Mouse (Mus musculus) lung, embryonic 14.5 days (tissue): ENCODE results near the gene Ccl22. TPM values are rescaled to one million over a fixed set of nuclear protein-coding genes. Genes with fewer than 3 reads are reported as not detected.

Source experiments
- ATAC-seq: fragments of 200-750 bp; cut with Nextera tagmentation; 2 replicates; pipeline ENCODE4 v1.8.0; 2017; ENCODE audit warnings: mild to moderate bottlenecking, moderate TSS enrichment, moderate library complexity; ENCODE audit not compliant: insufficient read depth
- DNase-seq: peaks from one replicate; pipeline ENCODE4 v3.0.0-alpha.2; 2015
- H3K27ac ChIP-seq: fragments of 300-500 bp; sonication (generic); 2 replicates; pipeline ENCODE4 v1.5.1; 2014; ENCODE audit warnings: low read depth, mild to moderate bottlenecking, moderate library complexity
- H3K27me3 ChIP-seq: fragments of 300-500 bp; sonication (generic); 2 replicates; pipeline ENCODE4 v1.6.1; 2014; ENCODE audit warnings: low read length, control low read depth; ENCODE audit not compliant: insufficient read depth
- H3K36me3 ChIP-seq: fragments of 300-500 bp; sonication (generic); 2 replicates; pipeline ENCODE4 v1.6.1; 2014; ENCODE audit warnings: control low read depth; ENCODE audit not compliant: insufficient read depth
- H3K4me1 ChIP-seq: fragments of 300-500 bp; sonication (generic); 2 replicates; pipeline ENCODE4 v1.6.1; 2014; ENCODE audit warnings: antibody characterized with exemption, control low read depth; ENCODE audit not compliant: insufficient read depth
- H3K4me2 ChIP-seq: fragments of 300-500 bp; sonication (generic); 2 replicates; pipeline ENCODE4 v1.6.1; 2014; ENCODE audit warnings: mild to moderate bottlenecking
- H3K4me3 ChIP-seq: fragments of 300-500 bp; sonication (generic); 2 replicates; pipeline ENCODE4 v1.5.1; 2014; ENCODE audit warnings: low read depth, low read length
- H3K9ac ChIP-seq: fragments of 300-500 bp; sonication (generic); 2 replicates; pipeline ENCODE4 v1.6.1; 2014
- H3K9me3 ChIP-seq: fragments of 300-500 bp; sonication (generic); 2 replicates; pipeline ENCODE4 v1.6.1; 2016; ENCODE audit warnings: low read depth, low read length, control low read depth
- CTCF ChIP-seq: IDR thresholded peaks from 2 replicates; pipeline ENCODE4 v1.5.1; 2016; ENCODE audit warnings: antibody characterized with exemption, low read depth
- WGBS: fragments of 180-500 bp; shearing (Covaris S2); extraction: QIAGEN DNeasy Blood & Tissue Kit; methylation state at CpG from one replicate; pipeline ENCODE4 v1.1.7; 2014; 5-methylcytosine and 5-hydroxymethylcytosine counted together
- polyA plus RNA-seq: library from polyadenylated mRNA; unstranded; fragments of >200 nt; fragmentation: Nextera tagmentation; extraction: Ambion mirVana; gene quantifications from 2 replicates; pipeline ENCODE4 v1.2.1, GENCODE M21; 2014

Ccl22 gene
- polyA plus RNA-seq, 1 experiment from 2014 or later: not detected

- H3K9me3 ChIP-seq: no peaks in the 10 kb centered on the region
- no peaks in the 10 kb centered on the region for H3K27me3 ChIP-seq
- no peak for ATAC-seq
- H3K9ac ChIP-seq: no peak overlapping the region
- no peak for TF ChIP-seq CTCF
- H3K4me3 ChIP-seq: no peak overlapping the region
- no peak overlapping the region for H3K4me2 ChIP-seq
- H3K36me3 ChIP-seq: no peaks in the 10 kb centered on the region
- H3K27ac ChIP-seq: no peak overlapping the region
- DNase-seq: peak; percentile 77
- H3K4me1 ChIP-seq: no peaks in the 10 kb centered on the region
- WGBS: 52% methylated on average over 7 of the region's 7 CpGs
These were observed 55.0 kb downstream of the Ccl22 start for GRCm38 (mm10) chr8:94800278-94800968.

Other genes with a start within 250 kb of the Ccl22 start
- 12.1 and 12.4 TPM in 2 replicates for gene Cpne2, start 212.6 kb upstream of the Ccl22 start, polyA plus RNA-seq
- 34.2 and 35.0 TPM in 2 replicates for gene Rspry1, start 143.7 kb upstream of the Ccl22 start, polyA plus RNA-seq
- 51.2 and 52.0 TPM in 2 replicates for gene Fam192a, start 143.6 kb upstream of the Ccl22 start, polyA plus RNA-seq
- gene Arl2bp, start 79.0 kb upstream of the Ccl22 start, polyA plus RNA-seq: 68.8 and 78.7 TPM in 2 replicates
- gene Pllp, start 49.3 kb upstream of the Ccl22 start, polyA plus RNA-seq: 4.2 and 4.4 TPM in 2 replicates
- 7.3 and 8.0 TPM in 2 replicates for gene Cx3cl1, start 26.4 kb downstream of the Ccl22 start, polyA plus RNA-seq
- gene Ccl17, start 64.9 kb downstream of the Ccl22 start, polyA plus RNA-seq: not detected in 2 replicates
- 58.3 and 61.0 TPM in 2 replicates for gene Coq9, start 92.7 kb downstream of the Ccl22 start, polyA plus RNA-seq
- 96.0 and 105 TPM in 2 replicates for gene Ciapin1, start 92.8 kb downstream of the Ccl22 start, polyA plus RNA-seq
- 162 and 169 TPM in 2 replicates for gene Polr2c, start 111.9 kb downstream of the Ccl22 start, polyA plus RNA-seq
- 32.5 and 36.5 TPM in 2 replicates for gene Dok4, start 130.7 kb downstream of the Ccl22 start, polyA plus RNA-seq
- 29.9 and 34.1 TPM in 2 replicates for gene Ccdc102a, start 172.5 kb downstream of the Ccl22 start, polyA plus RNA-seq
- gene Adgrg5, start 178.1 kb downstream of the Ccl22 start, polyA plus RNA-seq: 0.18 and 0.21 TPM in 2 replicates
- 33.8 and 45.3 TPM in 2 replicates for gene Adgrg1, start 229.2 kb downstream of the Ccl22 start, polyA plus RNA-seq